Mouse (Mus musculus): ENCODE results near the gene Mamstr. TPM values are rescaled to one million over a fixed set of nuclear protein-coding genes. Genes with fewer than 3 reads are reported as not detected.

Mamstr gene
- total and polyA plus RNA-seq, 2 experiments from 2014 or later = 6.5 to 7.7 TPM

DNA sequence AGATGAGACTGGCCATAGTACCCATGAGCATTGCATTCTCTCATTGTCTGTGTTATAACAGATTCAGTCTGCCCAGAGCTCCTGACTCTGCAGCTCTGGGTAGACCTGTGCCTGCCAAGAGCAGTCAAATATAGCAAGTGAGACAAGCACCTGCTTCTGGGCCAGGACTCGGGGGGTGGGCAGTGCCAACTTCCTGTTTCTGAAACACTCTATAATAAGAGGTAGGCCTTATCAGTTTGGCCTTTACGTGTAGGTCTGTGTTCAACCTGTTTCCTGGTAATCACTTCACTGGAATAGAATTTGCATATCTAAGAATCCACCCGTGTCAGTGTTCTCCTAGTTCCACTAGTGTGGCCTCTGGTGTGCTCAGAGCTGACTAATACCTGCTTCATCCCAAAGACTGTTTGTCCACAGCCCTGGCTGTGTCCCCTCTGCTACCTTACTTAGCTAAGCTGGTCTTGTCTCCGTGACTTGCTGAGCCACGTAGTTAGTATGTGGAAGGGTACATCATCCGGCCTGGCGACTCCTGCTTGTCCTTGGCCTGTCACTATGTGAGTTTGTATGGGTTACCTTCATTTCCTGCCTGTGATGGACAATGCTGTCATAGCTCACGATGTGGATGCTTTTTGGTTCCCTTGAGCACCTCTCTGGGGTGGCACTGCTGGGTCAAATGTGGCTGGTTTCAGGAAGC is 41.4 kb downstream of the Mamstr start:
- no peaks in the 10 kb centered on the region for H3K27me3 ChIP-seq (ENCODE audit: control insufficient read depth, insufficient read depth, low read length)
- H3K4me2 ChIP-seq (ENCODE audit: low read depth, low read length) = no peak overlapping the region
- TF ChIP-seq EP300 (IDR thresholded peaks at IDR 0.05; ENCODE audit: low read depth) (peak; percentile 44; the same call in 1 of the 2 replicates), CTCF (IDR thresholded peaks at IDR 0.05; ENCODE audit: low read depth) (no peak)
- H3K27ac ChIP-seq (ENCODE audit: low read depth) = peak overlapping the region; percentile 89
- ATAC-seq (ENCODE audit: insufficient read depth, low read depth) (peak; percentile 70), DNase-seq (ENCODE audit: low spot score) (peak; percentile 87)
- no peak overlapping the region; the same call in 1 of the 2 replicates for H3K9ac ChIP-seq (replicated peaks; ENCODE audit: low read depth, low read length)
- H3K36me3 ChIP-seq (replicated peaks; ENCODE audit: control insufficient read depth, insufficient read depth, low read length) = no peaks in the 10 kb centered on the region
- 39% methylated on average over 8 of the region's 8 CpGs for WGBS
- peaks cover 26% of the 10 kb centered on the region for H3K4me1 ChIP-seq (ENCODE audit: control insufficient read depth, insufficient read depth)
- no peak overlapping the region for H3K4me3 ChIP-seq (ENCODE audit: low read depth, low read length)
- H3K9me3 ChIP-seq (replicated peaks; ENCODE audit: control insufficient read depth, low read length) = no peaks in the 10 kb centered on the region

GRCm38 (mm10) chr7:45682144-45683126 is 42.7 kb downstream of the Mamstr start:
- WGBS = 32% methylated on average over 14 of the region's 14 CpGs
- Histone ChIP-seq H3K9me3 (replicated peaks; ENCODE audit: control insufficient read depth, low read length) (no peaks in the 10 kb centered on the region), H3K27me3 (ENCODE audit: control insufficient read depth, insufficient read depth, low read length) (no peaks in the 10 kb centered on the region), H3K27ac (ENCODE audit: low read depth) (peak overlapping the region; percentile 89), H3K4me2 (ENCODE audit: low read depth, low read length) (0 out of 2 replicates have a peak overlapping the region, but pooled peaks have one; percentile 12), H3K4me3 (ENCODE audit: low read depth, low read length) (no peak overlapping the region), H3K4me1 (ENCODE audit: control insufficient read depth, insufficient read depth) (peaks cover 26% of the 10 kb centered on the region), H3K36me3 (replicated peaks; ENCODE audit: control insufficient read depth, insufficient read depth, low read length) (no peaks in the 10 kb centered on the region), H3K9ac (replicated peaks; ENCODE audit: low read depth, low read length) (no peak overlapping the region)
- ATAC-seq (ENCODE audit: insufficient read depth, low read depth) (peak; percentile 48), DNase-seq (ENCODE audit: low spot score) (peak; percentile 86)
- TF ChIP-seq EP300 (IDR thresholded peaks at IDR 0.05; ENCODE audit: low read depth) = no peak
- TF ChIP-seq CTCF (IDR thresholded peaks at IDR 0.05; ENCODE audit: low read depth) = peak; percentile 99

DNA sequence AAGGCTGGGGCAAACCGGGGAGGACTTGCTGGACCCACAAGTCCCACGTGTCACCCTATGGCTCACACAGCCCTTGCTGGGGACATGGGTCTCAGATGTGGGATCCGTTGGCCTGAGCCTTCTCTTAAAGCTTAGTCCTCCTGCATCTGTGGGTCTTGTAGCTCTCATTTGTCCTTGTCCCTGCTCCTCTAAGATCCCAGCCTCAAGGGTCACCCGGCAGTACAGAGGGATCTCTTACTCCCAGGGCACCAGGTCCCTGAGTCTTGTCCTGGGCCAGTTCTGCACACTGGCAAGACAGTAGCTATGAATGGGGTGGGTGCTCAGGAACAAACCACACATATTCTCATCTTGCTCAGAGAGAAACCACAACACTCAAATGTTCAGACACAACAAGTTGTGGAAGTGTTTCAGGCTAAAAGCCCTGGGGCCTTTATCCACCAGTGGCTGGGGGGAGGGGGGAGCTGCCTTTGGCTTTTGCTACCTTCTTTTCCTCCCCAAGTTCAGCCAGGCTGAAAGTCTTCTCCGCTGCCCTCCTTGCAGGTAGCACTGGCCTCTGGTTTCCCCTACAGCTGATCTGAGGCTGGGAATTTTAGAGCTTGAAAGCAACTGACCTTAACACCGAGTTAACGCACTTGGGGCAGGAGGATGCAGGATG is 43.7 kb downstream of the Mamstr start, which contains the start of gene Ntn5:
Gene Ntn5 (plus strand): TSS at position 627 of the 655 bp plus-strand sequence.
- WGBS = 76% methylated on average over 7 of the region's 7 CpGs
- no peaks in the 10 kb centered on the region for H3K27me3 ChIP-seq (ENCODE audit: control insufficient read depth, insufficient read depth, low read length)
- H3K4me3 ChIP-seq (ENCODE audit: low read depth, low read length) = no peak within 1 kb of the TSS
- no peak within 1 kb of the TSS for H3K4me2 ChIP-seq (ENCODE audit: low read depth, low read length)
- no peak for TF ChIP-seq CTCF (IDR thresholded peaks at IDR 0.05; ENCODE audit: low read depth)
- no peak for TF ChIP-seq EP300 (IDR thresholded peaks at IDR 0.05; ENCODE audit: low read depth)
- H3K4me1 ChIP-seq (ENCODE audit: control insufficient read depth, insufficient read depth) = peaks cover 26% of the 10 kb centered on the region
- H3K9ac ChIP-seq (replicated peaks; ENCODE audit: low read depth, low read length) = no peak within 1 kb of the TSS
- no peaks in the 10 kb centered on the region for H3K36me3 ChIP-seq (replicated peaks; ENCODE audit: control insufficient read depth, insufficient read depth, low read length)
- no peak for ATAC-seq (ENCODE audit: insufficient read depth, low read depth)
- H3K9me3 ChIP-seq (replicated peaks; ENCODE audit: control insufficient read depth, low read length) = no peaks in the 10 kb centered on the region
- DNase-seq (ENCODE audit: low spot score) = no peak
- no peak within 1 kb of the TSS for H3K27ac ChIP-seq (ENCODE audit: low read depth)

DNA sequence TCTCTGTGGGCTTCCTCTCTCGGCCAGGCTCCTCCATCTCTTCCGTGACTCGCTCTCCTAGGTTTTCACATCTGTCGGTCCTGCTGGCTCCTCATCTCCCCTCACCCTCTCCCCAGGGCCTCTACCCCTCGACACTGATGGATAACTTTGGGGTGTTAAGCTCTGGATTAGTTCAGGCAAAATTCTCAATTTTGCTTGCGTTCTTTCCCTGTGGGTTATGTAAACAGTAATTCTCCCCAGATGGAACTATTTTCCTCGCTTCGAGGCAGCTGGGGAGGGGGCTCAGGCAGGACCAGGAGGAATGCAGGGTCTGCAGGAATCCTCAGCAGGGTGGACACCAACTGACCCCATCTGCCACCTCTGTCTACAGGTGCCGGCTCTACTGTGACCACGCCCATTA is 46.0 kb downstream of the Mamstr start:
- H3K4me2 ChIP-seq (ENCODE audit: low read depth, low read length) = no peak overlapping the region
- no peaks in the 10 kb centered on the region for H3K9me3 ChIP-seq (replicated peaks; ENCODE audit: control insufficient read depth, low read length)
- peaks cover 36% of the 10 kb centered on the region for H3K4me1 ChIP-seq (ENCODE audit: control insufficient read depth, insufficient read depth)
- no peaks in the 10 kb centered on the region for H3K36me3 ChIP-seq (replicated peaks; ENCODE audit: control insufficient read depth, insufficient read depth, low read length)
- H3K4me3 ChIP-seq (ENCODE audit: low read depth, low read length) = no peak overlapping the region
- H3K9ac ChIP-seq (replicated peaks; ENCODE audit: low read depth, low read length) = no peak overlapping the region
- TF ChIP-seq CTCF (IDR thresholded peaks at IDR 0.05; ENCODE audit: low read depth) (no peak), EP300 (IDR thresholded peaks at IDR 0.05; ENCODE audit: low read depth) (no peak)
- no peak overlapping the region for H3K27ac ChIP-seq (ENCODE audit: low read depth)
- ATAC-seq (ENCODE audit: insufficient read depth, low read depth) = no peak
- no peak for DNase-seq (ENCODE audit: low spot score)
- H3K27me3 ChIP-seq (ENCODE audit: control insufficient read depth, insufficient read depth, low read length) = no peaks in the 10 kb centered on the region
- WGBS = 65% methylated on average over 10 of the region's 10 CpGs

GRCm38 (mm10) chr7:45686841-45687240 is 47.1 kb downstream of the Mamstr start:
- Histone ChIP-seq H3K27me3 (ENCODE audit: control insufficient read depth, insufficient read depth, low read length) (no peaks in the 10 kb centered on the region), H3K9ac (replicated peaks; ENCODE audit: low read depth, low read length) (no peak overlapping the region), H3K9me3 (replicated peaks; ENCODE audit: control insufficient read depth, low read length) (no peaks in the 10 kb centered on the region), H3K27ac (ENCODE audit: low read depth) (no peak overlapping the region), H3K4me2 (ENCODE audit: low read depth, low read length) (no peak overlapping the region), H3K4me3 (ENCODE audit: low read depth, low read length) (no peak overlapping the region), H3K36me3 (replicated peaks; ENCODE audit: control insufficient read depth, insufficient read depth, low read length) (no peaks in the 10 kb centered on the region), H3K4me1 (ENCODE audit: control insufficient read depth, insufficient read depth) (peaks cover 28% of the 10 kb centered on the region)
- no peak for TF ChIP-seq EP300 (IDR thresholded peaks at IDR 0.05; ENCODE audit: low read depth)
- no peak for TF ChIP-seq CTCF (IDR thresholded peaks at IDR 0.05; ENCODE audit: low read depth)
- DNase-seq (ENCODE audit: low spot score) (no peak), ATAC-seq (ENCODE audit: insufficient read depth, low read depth) (no peak)
- WGBS = 63% methylated on average over 3 of the region's 3 CpGs

Measured in heart, postnatal 0 days (tissue).